Mouse (Mus musculus) heart, adult 9 months (tissue): Measurements from ENCODE around the gene A930004D18Rik.

Experiments
- DNase-seq, 2 experiments: peaks; one replicate each; pipeline ENCODE4 v3.0.0; 2022; ENCODE audit warnings: low spot score in 2 of 2

The A930004D18Rik gene

DNA sequence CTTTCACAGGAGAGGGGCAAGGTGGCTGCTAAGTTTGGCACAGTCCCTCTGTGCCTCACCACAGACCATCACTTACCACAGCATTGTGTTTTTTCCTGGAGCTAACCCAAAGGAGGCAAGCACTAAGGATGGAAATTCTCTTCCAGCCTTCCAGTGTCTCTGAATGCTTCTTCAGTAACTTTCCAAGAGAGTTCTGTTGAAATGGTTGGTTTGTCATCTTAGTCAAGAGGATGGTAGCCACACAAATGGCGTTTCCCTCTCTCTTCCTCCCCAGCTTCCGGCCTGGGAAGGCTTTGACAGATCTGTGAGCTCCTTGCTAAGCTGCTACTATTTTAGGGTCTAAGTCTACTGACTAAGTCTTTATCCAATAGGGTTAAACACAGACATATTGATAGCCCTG, at the start of gene A930004D18Rik:
A930004D18Rik (minus strand) TSS at position 247 of the 400 bp plus-strand sequence.
- DNase-seq: no peak

DNA sequence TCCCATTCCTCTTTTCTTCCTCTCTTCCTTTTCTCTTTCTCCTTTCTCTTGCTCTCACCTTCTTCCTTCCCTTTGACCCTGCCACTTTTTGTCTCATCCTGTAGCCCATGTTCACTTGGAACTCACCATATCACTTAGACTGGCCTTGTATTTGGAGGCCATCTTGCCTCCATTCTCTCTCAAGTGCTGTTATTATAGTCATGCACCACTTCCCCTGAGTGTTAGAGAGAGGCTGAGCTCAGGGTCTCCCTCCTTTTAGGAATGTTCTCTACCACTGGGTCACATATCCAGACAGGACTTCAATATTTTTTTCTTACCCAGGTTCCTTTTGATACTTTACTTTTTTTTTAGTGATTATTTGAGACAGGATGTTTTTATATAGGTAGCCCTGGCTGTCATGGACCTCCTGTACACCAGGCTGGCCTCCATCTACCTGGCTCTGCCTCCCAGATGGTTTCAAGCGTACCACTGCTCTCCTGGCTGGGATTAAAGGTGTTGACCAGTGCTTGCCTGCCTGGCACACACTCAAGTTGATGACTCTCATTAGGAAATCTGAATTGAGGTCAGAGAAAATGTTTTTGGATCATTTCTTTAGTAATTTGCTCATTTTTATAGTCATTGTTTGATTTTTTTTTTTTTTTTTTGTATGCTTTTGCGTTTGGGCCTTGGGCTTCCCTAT, 42.8 kb upstream of the A930004D18Rik start:
- no peak for DNase-seq

DNA sequence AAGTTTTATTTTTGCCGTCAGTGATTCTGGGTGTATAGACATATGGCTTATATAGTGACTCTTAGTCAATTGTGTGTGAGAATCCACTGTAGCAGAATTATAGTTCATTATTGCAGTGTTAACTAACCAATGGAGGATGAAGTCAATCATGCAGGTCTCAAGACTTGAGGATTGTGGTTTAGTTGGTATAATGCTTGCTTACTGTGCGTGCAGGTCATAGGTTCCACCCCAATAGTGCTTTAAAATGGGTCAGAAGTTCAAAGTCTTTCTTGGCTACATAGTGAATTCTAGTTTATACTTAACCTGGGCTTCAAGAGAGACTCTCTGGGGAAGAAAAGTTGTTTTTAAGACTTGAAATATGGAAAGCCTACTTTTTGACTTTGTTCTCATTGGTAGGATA, 34.4 kb upstream of the A930004D18Rik start:
- DNase-seq: no peak

GRCm38 (mm10) chr2:18068071-18068796, 30.7 kb upstream of the A930004D18Rik start:
- DNase-seq: no peak

DNA sequence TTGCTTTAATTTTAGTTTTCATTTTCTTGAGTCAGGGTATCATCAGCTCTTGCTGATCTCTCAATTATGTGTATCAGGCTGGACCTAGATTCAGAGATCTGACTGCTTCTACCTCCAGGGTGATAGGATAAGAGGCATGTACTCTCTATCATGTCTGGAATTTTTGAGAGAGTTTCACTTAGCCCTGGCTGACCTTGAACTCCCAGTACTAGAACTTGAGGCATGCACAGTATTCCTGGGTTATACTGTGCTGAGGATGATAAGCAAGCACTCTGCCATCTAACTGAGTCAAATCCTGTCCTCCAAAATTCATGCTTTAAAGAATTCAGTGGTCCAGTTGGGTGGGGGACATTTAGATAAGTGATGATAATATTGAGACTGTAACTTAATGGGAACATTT, 28.9 kb upstream of the A930004D18Rik start:
- DNase-seq: no peak

DNA sequence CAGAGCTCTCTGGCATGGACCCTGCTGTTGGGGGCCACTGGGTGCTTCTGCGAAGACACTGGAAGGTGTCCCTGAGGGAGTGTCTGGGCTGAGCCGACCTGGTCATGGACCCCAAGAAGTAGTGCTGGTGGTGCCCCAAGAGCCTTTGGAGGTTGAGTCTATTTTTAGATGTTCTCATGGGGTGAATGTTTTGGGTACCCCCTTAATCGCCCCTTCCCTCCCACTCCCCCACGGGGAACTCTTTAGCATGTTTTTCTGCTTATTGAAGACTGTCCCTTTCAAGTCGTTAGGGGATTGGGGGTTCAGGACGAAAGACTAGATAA, 28.1 kb upstream of the A930004D18Rik start:
- DNase-seq: no peak

GRCm38 (mm10) chr2:18064941-18065707, 27.6 kb upstream of the A930004D18Rik start:
- DNase-seq: peak; percentile 75 to 78

DNA sequence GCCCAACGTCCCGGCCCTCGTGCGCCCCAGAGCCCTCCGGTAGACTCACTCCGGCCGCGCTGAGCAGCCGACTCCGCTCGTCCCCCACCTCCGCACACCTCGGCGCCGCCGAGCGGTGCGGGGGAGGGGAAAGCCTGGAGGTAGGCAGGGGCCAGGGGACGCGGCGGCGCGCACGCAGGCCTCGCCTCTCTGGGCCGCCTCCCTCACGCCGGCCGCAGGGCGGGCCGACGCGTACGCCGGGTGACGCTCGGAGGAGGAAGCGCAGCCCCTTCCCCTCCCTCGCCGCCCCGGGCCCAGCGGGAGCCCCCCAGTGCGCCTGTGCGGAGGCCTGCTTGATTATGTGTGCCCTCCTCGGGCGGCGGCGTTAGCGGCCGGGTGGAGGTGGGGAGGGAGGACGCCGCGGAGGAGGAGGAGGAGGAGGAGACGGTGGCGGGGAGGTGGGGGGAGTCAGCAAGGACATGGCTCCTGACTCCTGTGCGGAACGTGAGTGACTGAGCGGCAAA, 26.9 kb upstream of the A930004D18Rik start:
- DNase-seq: peak; percentile 91 to 94

DNA sequence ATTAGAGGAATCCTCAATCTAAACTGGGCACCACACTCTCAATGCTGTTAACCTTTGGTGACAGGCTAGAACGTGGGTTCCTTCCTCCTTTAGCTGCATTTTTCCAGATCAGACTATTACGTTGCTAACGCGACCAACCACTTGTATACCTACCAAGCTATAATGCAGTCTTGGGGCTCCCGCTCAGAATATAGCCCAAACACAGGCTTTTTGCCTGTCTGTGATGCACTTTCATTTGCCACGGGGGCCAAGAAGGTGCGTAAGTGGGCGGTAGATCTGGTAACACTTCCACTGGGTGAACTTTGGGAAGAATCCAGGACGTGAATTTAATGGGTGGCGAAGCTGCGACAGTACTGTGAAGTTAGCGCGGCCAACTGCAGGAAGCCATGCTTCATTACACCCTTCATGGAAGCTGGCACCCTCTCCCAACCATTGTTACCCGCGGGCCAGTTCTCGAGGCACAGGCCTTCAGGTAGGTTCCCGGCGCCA, 26.3 kb upstream of the A930004D18Rik start:
- DNase-seq: peak; percentile 70 to 73

- no peak for DNase-seq
Measured at GRCm38 (mm10) chr2:18060396-18060795, 22.9 kb upstream of the A930004D18Rik start.

- no peak for DNase-seq
Measured at GRCm38 (mm10) chr2:18059891-18060290, 22.4 kb upstream of the A930004D18Rik start.

GRCm38 (mm10) chr2:18059063-18059462, 21.5 kb upstream of the A930004D18Rik start:
- no peak for DNase-seq

DNA sequence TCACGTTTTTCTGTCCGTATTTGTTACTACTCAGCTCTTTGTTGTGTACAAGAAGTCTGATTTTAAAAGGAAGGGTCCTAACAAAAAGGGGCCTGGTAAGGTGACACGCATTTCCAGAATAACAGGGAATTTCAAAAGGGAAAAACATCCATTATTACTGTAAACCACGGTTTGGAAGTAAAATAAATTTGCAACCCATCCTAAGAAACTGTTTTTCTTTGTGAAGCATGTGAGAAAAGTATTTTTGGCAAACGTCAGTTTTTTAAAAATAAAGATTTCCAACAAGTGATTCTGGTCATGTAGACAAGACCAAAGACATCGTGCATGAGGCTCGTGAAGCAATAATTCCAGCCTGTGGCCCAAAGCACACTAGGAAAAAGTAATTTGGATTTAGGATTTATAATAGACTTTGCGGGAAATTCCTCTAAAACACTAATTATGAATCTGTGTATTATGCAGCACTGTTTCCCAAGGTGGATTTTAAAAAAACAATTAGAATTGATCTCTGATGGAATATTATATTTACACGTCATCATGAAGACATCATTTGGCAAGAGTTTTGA, 20.7 kb upstream of the A930004D18Rik start:
- no peak for DNase-seq

DNA sequence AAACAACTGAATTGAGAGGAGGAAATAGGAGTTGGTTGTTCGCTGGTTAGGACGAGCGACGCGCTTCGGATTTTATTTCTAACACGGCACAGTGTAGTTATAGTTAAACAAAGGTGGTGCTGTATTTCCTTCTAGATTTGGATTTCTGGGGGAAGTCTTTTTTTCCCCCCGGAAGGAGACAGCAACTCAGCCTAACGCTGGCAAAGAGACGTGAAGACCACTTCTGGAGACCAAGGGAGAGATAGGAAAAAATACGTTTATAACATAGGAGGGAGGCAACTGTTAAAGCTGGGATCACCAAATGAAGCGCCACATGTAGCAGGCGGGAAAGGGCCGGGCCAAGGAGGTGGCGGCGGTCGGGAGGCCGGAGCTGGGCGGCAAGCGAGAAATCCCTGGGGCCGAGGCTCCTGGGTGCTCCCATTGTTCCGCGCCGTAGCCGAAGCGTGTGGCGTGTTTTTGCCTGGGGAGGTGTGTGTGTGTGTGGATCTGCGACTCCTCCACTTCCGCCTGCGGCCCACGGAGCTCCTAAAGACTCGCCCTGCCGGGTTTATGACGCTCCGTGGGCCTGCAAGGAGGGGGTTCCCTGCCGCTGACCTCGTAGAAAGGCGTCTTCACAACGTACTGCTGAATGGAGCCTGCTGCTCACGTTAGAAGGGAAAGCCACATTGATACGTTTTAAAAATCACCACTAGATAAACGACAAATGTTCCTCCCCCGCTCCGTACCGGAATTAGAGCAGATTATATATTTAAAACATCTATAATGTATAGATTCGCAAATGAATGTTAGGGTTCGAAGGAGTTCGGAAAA, 20.0 kb upstream of the A930004D18Rik start:
- peak; percentile 72 to 74 for DNase-seq

- peak; percentile 98 for DNase-seq
Measured at GRCm38 (mm10) chr2:18056786-18057255, 19.3 kb upstream of the A930004D18Rik start.

- DNase-seq: peak; percentile 94 to 95
Measured at GRCm38 (mm10) chr2:18055929-18056785, 18.6 kb upstream of the A930004D18Rik start.

- peak in 1 of 2 experiments; percentile 31 for DNase-seq
Measured at GRCm38 (mm10) chr2:18055016-18055928, 17.7 kb upstream of the A930004D18Rik start, which contains the start of gene Mllt10. TSS of gene Mllt10 (plus strand) at chr2:18055237.

- DNase-seq: peak; percentile 74 to 76
Measured at GRCm38 (mm10) chr2:18053951-18054530, 16.5 kb upstream of the A930004D18Rik start.
